Mouse (Mus musculus) gastrocnemius, postnatal 36 days (tissue): ENCODE data around the gene Timm8a2. TPM values are rescaled to one million over a fixed set of nuclear protein-coding genes. Genes with fewer than 3 reads are reported as not detected.

Experiments used
- DNase-seq, 2 experiments: peaks; one replicate each; pipeline ENCODE4 v3.0.0; 2022
- intact Hi-C: fragments of 180-260 bp; cut with DNase I; formaldehyde crosslinking; loops from one replicate; pipeline ENCODE4 v1.15.1; 2025
- total RNA-seq, 2 experiments: library from RNA; stranded (reverse); gene quantifications; 2 replicates each; pipeline ENCODE4 v1.2.3; 2021

The Timm8a2 gene
- total RNA-seq, 2 experiments from 2014 or later: not detected

DNA sequence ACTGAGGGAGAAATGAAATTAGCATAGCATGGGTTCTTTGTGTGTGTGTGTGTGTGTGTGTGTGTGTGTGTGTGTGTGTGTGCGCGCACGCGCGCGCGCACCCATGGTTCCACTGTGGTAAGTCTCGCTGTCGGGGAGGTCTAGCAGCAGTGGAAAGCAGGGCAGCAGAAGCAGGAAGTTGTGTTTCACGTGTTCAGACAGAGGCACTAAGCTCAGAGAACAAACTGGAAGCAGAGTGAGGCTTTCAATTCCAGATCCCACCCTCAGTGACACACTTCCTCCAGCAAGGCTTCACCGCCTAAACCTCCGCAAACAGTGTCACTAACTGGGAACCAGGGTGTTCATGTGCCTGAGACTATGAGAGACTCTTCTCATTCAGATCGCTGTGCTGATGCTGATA, 25.0 kb upstream of the Timm8a2 start:
- intact Hi-C loops: no loop called here
- DNase-seq: no peak

DNA sequence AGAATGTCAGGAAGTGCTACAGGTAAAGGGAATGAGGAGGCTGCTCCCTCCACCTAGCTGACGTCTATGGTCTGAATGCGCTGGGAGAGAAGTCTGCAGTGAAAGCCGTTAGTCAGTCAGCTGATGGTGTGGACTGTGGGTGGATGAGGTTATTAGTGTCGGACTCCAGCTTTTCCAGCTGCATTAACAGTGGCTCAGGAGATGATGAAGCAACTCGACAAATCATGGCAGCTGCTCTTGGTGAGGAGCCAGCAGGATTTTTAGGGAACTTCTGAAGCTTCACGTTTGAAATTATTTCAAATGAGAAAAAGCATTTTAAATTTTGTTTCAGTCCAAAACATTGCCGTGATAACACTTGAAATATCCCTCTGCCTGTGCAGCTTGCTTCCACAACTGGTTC, 24.2 kb upstream of the Timm8a2 start:
- DNase-seq: peak in 1 of 2 experiments; percentile 12
- intact Hi-C loops: no loop called here

DNA sequence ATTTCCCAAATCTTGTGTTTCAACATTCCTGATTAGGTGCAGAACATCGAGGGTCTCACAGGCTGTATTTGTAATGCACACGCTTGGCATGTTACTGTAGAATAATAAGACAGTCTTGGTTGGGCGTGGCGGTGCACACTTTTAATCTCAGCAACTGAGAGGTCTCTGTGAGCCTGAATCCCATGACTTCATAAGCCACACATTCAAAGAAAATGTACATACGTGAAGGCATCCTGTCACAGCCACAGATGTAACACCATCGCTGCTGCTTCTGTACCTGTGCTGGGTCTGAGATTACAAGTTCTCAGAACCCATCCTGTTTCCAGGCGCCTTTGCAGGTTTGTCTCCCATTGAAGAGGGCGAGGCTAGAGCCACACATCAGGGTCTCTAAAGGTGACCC, 22.7 kb upstream of the Timm8a2 start:
- DNase-seq: no peak
- intact Hi-C loops: no loop called here

DNA sequence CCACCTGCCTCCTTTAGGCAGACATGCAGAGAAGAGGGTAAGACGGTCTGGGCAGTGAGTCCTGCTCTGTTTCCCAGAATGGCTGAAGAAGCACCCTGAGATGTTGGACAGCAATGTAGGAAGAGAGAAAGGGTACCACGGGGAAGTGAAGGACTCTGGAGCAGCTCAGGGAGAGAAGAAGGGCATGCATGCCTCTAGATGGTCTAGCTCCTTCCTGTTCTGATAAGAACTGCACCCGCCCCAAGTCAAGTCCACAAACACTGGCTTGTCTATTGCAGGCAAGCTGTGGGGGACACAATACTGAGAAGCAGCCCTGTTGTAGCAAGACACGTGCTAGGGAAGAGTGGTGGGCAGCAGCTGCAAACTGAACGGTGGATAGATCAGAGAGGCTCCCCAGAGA, 22.3 kb upstream of the Timm8a2 start:
- DNase-seq: no peak
- intact Hi-C loops: no loop called here

- intact Hi-C loops: no loop called here
Measured at GRCm38 (mm10) chr14:122012814-122013213, 21.7 kb upstream of the Timm8a2 start.

DNA sequence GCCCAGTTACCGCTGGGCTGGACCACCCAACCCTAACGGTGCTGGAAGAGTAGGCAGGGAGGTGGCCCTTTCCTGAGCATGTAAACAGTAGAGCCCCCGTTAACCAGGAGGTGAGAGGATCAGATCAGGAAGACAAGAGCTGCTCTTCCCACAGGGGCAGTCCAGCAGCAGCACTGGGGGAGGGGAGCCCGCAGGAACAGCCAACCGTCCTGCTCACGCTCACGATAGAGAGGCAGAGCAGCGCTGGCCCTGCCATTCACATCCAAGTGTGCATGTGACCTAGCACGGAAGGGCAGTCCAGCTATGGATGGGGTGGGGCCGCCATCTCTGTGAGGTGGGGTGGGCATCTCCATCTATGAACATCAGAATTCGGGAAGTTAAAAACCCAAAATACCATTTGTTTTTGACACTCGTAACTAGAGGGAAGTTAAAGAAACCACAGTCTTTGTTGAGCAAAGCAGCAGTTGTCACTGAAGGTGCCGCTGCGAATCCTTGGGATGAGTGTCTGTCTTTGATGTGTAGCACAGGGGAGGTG, 21.0 kb upstream of the Timm8a2 start:
- intact Hi-C loops: no loop called here
- DNase-seq: no peak

More at GRCm38 (mm10) chr14:122012814-122013213, 21.7 kb upstream of the Timm8a2 start:
- no peak for DNase-seq

- DNase-seq: no peak
Measured at GRCm38 (mm10) chr14:122017958-122018357, 16.5 kb upstream of the Timm8a2 start.

GRCm38 (mm10) chr14:122019389-122019788, 15.1 kb upstream of the Timm8a2 start:
- DNase-seq: no peak
- intact Hi-C loops: no loop called here

More at GRCm38 (mm10) chr14:122017958-122018357, 16.5 kb upstream of the Timm8a2 start:
- intact Hi-C loops: no loop called here

DNA sequence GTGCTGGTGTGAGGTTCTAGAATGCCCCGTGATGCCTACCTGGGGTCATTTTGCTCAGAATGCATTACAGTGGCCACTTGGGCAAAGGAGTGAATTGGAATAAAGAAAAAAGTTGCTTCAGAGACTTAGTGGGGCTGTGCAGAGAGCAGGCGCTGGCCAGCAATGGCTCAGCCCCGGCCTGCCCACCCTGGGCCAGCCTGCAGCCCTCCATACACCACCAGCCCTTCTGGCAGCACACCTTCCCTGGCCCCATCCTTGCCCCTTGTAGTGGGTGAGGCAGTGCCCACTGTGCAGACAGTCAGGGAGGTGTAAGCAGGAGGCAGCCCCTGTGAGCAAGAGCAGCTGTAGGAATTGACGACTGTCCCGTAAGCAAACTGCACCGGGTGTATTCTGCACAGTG, 13.9 kb upstream of the Timm8a2 start:
- no peak for DNase-seq
- intact Hi-C loops: no loop called here

DNA sequence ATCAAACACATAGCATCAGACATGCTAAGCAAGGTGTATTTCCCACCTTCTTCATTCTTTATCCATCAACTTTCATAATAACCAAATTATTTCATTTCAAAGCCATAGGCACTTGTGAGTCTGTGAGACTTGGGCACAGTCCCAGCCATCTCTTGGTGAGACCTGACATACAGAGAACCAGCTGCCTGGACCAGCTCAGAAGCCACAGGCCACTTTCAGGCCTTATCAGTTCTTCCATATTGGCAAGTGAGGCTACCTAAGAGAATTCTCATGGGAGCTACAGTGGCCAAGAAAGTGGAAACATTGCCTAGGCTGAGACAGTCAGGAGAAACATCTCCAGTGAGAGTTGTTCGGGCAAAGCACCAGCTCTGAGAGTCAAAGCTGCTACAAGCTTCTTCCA, 11.4 kb upstream of the Timm8a2 start:
- DNase-seq: no peak
- intact Hi-C loops: no loop called here

- intact Hi-C loops: loop anchor here (2.0 kb wide), 1 partner anchor 19 kb away; no protein-coding TSS in a partner anchor
- no peak for DNase-seq
Measured at GRCm38 (mm10) chr14:122023928-122024327, 10.5 kb upstream of the Timm8a2 start.

- intact Hi-C loops: no loop called here
- no peak for DNase-seq
Measured at GRCm38 (mm10) chr14:122028926-122029745, 5.3 kb upstream of the Timm8a2 start.

DNA sequence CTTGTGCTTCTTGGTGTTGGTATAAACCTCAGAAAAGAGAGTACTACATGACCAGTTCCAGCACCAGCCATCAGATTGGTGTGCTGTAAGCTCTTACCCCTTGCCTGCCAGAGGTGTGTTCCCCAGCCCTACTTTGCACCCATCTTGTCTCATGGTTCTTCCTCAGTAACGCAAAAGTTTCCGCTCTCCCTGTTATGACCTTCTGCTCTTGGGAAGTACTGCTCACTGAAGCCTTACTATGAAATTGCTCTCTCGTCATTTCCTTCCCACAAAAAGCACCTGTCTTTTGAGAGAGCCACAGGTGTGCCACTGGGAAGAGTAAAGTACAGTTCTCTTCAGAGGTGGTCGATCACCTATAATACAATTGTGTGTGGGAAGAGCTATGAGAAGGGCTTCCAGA, 4.6 kb upstream of the Timm8a2 start:
- intact Hi-C loops: no loop called here

DNA sequence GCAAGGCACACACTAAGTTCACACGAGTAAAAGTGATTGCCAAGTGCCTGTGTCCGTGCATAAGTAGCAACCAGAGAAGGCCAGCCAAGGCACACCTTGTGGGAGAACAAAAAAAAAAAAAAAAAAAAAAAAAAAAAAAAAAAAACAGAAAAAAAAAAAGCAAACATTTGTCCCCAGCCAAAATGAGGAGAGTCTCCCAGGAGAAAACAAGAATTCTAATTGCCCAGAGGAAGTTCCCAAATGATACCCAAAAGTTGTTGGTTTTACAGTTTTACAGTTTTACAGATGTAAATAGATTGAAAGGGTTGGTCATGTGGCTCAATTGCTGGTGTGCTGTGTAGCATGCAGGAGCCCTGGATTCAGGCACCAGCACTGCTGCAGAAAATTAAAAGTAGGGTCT, 2.4 kb upstream of the Timm8a2 start:
- intact Hi-C loops: no loop called here
- no peak for DNase-seq

More for the DNA sequence above, 4.6 kb upstream of the Timm8a2 start:
- DNase-seq: no peak

DNA sequence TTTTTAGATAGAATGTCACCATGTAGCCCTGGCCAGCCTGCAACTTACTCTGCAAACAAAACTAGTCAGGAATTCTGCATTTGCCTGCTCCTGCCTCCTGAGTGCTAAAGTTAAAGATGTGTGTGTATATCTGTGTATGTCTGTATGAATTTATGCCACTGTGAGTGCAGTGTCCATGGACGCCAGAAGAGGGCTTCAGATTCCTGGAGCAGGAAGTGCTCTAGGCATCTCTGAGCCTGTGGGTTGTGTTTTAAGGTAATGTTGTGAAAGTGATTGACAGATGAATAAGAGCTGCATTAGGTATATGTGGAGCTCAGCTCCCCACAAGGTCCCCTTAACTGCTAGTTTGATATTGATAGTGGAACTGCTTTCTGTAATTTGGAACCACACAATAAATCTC, 707 bp downstream of the Timm8a2 start:
- no peak for DNase-seq
- intact Hi-C loops: no loop called here

DNA sequence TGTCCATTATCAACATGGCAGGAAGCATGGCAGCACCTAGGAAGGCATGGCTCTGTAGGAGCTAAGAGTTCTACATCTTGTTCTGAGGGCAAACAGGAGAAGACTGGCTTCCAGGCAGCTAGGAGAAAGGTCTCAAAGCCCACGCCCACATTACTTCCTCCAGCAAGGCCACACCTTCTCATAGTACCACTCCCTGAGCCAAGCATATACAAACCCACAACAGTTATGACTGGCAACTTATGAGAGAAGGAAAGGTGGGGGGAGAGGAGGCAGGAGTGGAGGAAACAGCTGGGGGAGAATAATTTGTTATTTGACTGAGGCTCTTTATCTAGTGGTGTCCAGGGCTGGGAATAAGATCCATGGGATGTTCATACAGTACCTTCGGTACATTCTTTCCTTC, 1.4 kb downstream of the Timm8a2 start:
- intact Hi-C loops: no loop called here
- DNase-seq: no peak

GRCm38 (mm10) chr14:122038874-122039647, 4.6 kb downstream of the Timm8a2 start:
- DNase-seq: no peak
- intact Hi-C loops: no loop called here

- intact Hi-C loops: no loop called here
- no peak for DNase-seq
Measured at GRCm38 (mm10) chr14:122041413-122041825, 6.9 kb downstream of the Timm8a2 start.

DNA sequence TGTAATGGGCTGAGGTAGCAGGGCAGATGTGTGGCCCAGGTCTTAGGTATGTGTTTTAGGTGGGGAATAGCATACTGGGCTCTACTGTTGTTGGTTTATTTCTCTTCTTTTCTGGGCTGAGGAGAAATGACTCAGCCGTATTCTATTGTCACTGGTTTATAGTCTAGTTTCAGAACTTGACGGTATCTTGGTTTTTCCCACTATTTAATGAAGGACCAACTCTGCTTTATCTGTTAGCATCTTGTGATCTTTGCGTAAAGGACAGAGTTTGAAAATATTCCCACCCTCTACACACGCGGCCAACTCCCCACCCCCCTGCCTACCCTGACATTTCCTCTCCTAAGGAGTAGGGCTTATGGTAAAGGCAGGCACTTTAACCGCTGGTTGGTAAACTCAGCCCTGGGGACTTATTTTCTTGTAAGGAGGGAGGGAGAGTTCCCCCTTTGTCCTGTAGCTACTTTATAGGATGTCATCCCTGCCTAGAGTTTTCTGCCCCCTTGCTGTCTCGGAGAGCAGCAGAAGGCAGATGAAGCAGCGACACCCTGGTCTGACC, 7.7 kb downstream of the Timm8a2 start:
- no peak for DNase-seq

GRCm38 (mm10) chr14:122047784-122048183, 13.3 kb downstream of the Timm8a2 start:
- no peak for DNase-seq
- intact Hi-C loops: no loop called here

More for the DNA sequence above, 7.7 kb downstream of the Timm8a2 start:
- intact Hi-C loops: no loop called here

DNA sequence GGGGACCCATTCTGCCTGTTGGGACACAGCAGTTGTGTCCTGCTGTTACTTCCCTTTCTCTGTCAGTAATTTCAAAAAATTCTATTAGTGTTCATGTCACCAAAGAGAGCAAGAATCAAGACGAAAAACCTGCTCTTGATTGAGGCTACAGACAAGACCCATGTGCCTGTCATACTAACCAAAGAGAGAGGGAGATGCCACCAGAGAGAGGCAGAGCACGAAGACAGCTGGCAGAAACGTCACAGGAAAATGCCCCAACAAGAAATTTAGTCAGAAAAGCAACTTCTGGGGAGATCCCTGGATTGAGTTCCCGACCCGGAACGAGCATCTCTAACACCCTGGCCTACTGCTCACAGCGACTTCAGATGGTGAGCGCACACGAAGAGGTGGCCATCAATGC, 14.3 kb downstream of the Timm8a2 start:
- DNase-seq: no peak
- intact Hi-C loops: no loop called here
